Mouse (Mus musculus): ENCODE data around the gene Sptlc3. TPM values are rescaled to one million over a fixed set of nuclear protein-coding genes. Genes with fewer than 3 reads are reported as not detected.

Gene Sptlc3
- polyA plus RNA-seq, 1 experiment from 2014 or later = 1.00 TPM

DNA sequence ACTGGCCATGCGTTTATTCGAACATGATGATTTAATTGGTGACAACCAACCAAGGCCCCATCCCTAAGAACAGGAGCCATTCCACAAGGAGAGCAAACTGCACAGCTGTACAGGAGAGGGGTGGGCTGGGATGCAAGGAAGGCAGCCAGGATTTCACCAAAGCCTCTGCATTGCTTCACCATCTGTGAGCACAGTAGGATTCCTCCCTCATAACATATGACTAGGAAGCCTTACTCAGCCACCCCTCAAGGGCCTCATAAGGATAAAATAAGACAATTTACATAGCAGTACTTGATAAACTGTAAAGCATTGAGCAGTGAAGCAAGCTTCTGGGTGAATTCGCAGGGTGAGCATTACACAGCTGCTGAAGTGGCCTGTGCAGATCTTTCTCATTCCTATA lies 155.8 kb downstream of the Sptlc3 start:
- no peaks in the 10 kb centered on the region for H3K27me3 ChIP-seq (replicated peaks; ENCODE audit: low read depth, poor library complexity, severe bottlenecking)
- H3K36me3 ChIP-seq (replicated peaks) = no peaks in the 10 kb centered on the region
- no peak overlapping the region for H3K4me3 ChIP-seq
- WGBS = 85% methylated on average over 3 of the region's 3 CpGs
- H3K9me3 ChIP-seq = no peaks in the 10 kb centered on the region
- no peak for DNase-seq (ENCODE audit: low spot score)
- no peak overlapping the region for H3K27ac ChIP-seq (replicated peaks)
- H3K4me1 ChIP-seq = no peaks in the 10 kb centered on the region

DNA sequence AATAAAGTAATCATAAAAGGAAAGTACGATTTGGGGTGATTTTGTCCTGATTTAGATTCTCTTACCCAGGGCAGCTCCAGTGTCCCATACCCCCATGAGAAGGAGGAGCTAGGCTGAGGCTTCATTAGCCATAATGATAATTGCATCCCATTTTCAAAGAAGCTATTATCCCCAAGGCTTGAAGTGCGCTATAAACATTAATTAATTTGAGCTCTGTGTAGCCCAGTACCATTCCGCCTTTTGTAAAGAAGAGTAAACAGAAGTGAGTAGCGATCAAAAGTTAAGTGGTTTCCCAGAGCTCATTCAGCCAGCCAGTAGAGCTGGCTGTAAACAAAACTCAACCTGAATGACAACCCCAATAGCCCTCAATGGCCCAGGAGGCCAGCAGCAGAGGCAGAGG lies 163.0 kb downstream of the Sptlc3 start:
- no peaks in the 10 kb centered on the region for H3K9me3 ChIP-seq
- no peak for DNase-seq (ENCODE audit: low spot score)
- no peak overlapping the region for H3K4me3 ChIP-seq
- no peaks in the 10 kb centered on the region for H3K36me3 ChIP-seq (replicated peaks)
- peaks cover 14% of the 10 kb centered on the region; the same call in 1 of the 2 replicates for H3K27me3 ChIP-seq (replicated peaks; ENCODE audit: low read depth, poor library complexity, severe bottlenecking)
- WGBS = 59% methylated on average over 4 of the region's 4 CpGs
- H3K4me1 ChIP-seq = 0 out of 2 replicates have a peak, but pooled peaks cover 5% of the 10 kb centered on the region
- H3K27ac ChIP-seq (replicated peaks) = no peak overlapping the region

GRCm38 (mm10) chr2:139671838-139672237 lies 178.1 kb downstream of the Sptlc3 start:
- Histone ChIP-seq H3K27me3 (replicated peaks; ENCODE audit: low read depth, poor library complexity, severe bottlenecking) (peaks cover 35% of the 10 kb centered on the region), H3K36me3 (replicated peaks) (no peaks in the 10 kb centered on the region), H3K9me3 (no peaks in the 10 kb centered on the region), H3K4me1 (peaks cover 14% of the 10 kb centered on the region), H3K27ac (replicated peaks) (no peak overlapping the region), H3K4me3 (no peak overlapping the region)
- 88% methylated on average over 3 of the region's 3 CpGs for WGBS
- DNase-seq (ENCODE audit: low spot score) = no peak

- Histone ChIP-seq H3K27ac (replicated peaks) (no peak overlapping the region), H3K36me3 (replicated peaks) (no peaks in the 10 kb centered on the region), H3K9me3 (no peaks in the 10 kb centered on the region), H3K4me3 (no peak overlapping the region), H3K27me3 (replicated peaks; ENCODE audit: low read depth, poor library complexity, severe bottlenecking) (peaks cover 40% of the 10 kb centered on the region), H3K4me1 (peaks cover 17% of the 10 kb centered on the region)
- WGBS = 67% methylated on average over 2 of the region's 2 CpGs
- DNase-seq (ENCODE audit: low spot score) = no peak
These were observed 178.7 kb downstream of the Sptlc3 start for GRCm38 (mm10) chr2:139672371-139672770.

- WGBS = under 1% methylated on average over 52 of the region's 52 CpGs
- peaks cover 29% of the 10 kb centered on the region for H3K4me1 ChIP-seq
- peak overlapping the region; percentile 93 for H3K27ac ChIP-seq (replicated peaks)
- H3K36me3 ChIP-seq (replicated peaks) = no peaks in the 10 kb centered on the region
- DNase-seq (ENCODE audit: low spot score) = peak; percentile 74
- peak overlapping the region; percentile 76 for H3K4me3 ChIP-seq
- no peaks in the 10 kb centered on the region for H3K9me3 ChIP-seq
- peaks cover 64% of the 10 kb centered on the region for H3K27me3 ChIP-seq (replicated peaks; ENCODE audit: low read depth, poor library complexity, severe bottlenecking)
These were observed 183.5 kb downstream of the Sptlc3 start for GRCm38 (mm10) chr2:139677065-139677762.

DNA sequence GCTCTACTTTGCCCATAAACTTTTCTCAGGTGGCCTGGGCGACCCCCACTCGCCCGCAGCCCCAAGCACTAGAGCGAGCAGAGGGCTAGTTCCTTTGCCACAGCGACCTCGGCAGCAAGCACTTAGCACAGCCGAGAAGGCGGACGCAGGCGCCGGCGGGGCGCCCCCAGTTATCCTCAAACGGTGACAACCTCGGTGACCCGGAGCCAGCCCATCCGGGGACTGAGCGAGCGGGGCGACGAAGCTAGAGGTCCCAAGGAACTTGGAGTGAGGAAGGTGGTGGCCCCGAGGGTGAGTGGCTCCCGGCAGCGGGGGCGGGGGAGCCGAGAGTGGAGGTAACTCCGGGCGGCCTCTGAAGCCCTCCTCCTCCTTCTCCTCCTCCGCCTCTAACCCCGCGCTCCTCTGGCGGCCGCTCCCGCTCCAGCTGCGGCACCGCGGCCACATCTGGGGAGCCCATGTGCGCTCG lies 184.1 kb downstream of the Sptlc3 start, which contains the start of gene Ism1:
Gene Ism1, plus strand, starts transcription at position 370 of the 466 bp plus-strand sequence.
- peaks cover 61% of the 10 kb centered on the region for H3K27me3 ChIP-seq (replicated peaks; ENCODE audit: low read depth, poor library complexity, severe bottlenecking)

DNA sequence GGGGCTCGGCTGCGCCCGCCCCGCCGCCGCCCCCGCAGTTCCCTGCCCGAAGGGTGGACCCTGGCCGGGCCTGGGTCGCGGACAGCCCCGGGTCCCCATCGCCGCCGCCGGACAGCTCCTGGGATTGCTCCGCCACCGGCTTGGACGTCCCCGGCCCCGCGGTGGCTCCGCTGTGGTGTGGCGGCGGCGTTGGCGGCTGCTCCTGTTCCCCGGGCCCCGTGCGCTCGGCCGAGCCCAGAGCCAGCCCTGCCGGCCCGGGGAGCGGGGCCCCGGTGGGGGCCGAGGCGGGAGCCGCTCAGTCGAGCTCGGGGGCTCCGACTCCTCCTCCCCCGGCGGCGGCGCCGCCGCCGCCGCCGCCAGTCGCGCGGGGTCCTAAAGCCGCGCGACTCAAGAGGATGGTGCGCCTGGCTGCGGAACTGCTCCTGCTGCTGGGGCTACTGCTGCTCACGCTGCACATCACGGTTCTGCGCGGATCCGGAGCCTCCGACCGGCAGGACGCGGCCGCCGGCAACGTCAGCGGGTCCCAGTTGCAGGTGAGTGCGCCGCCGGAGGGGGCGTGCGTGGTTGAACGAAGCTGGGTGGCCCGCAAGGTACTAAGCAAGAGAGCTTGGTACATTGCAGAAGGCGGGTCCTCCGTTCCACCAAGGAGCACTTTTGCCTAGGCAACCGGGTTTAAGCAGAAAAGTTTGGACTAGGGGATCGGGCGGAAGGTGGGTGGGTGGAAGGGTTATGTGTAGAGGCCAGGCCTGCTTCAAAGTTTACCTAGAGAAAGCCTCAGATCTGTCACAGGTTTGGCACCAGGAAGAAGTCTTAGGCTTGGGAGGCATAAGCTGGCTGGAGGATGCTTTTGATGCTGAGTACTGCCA lies 184.8 kb downstream of the Sptlc3 start:
- H3K9me3 ChIP-seq = no peaks in the 10 kb centered on the region
- H3K27ac ChIP-seq (replicated peaks) = peak overlapping the region; percentile 93
- peaks cover 29% of the 10 kb centered on the region for H3K4me1 ChIP-seq
- peak overlapping the region; percentile 76 for H3K4me3 ChIP-seq
- H3K36me3 ChIP-seq (replicated peaks) = no peaks in the 10 kb centered on the region
- peaks cover 61% of the 10 kb centered on the region for H3K27me3 ChIP-seq (replicated peaks; ENCODE audit: low read depth, poor library complexity, severe bottlenecking)
- DNase-seq (ENCODE audit: low spot score) = peak; percentile 81
- under 1% methylated on average over 84 of the region's 84 CpGs for WGBS

More for the DNA sequence above, 184.1 kb downstream of the Sptlc3 start, which contains the start of gene Ism1:
- peak within 1 kb of the TSS; percentile 76 for H3K4me3 ChIP-seq
- under 1% methylated on average over 39 of the region's 39 CpGs for WGBS
- peak; percentile 80 for DNase-seq (ENCODE audit: low spot score)
- H3K36me3 ChIP-seq (replicated peaks) = no peaks in the 10 kb centered on the region
- peaks cover 29% of the 10 kb centered on the region for H3K4me1 ChIP-seq
- H3K9me3 ChIP-seq = no peaks in the 10 kb centered on the region
- peak within 1 kb of the TSS; percentile 93 for H3K27ac ChIP-seq (replicated peaks)

DNA sequence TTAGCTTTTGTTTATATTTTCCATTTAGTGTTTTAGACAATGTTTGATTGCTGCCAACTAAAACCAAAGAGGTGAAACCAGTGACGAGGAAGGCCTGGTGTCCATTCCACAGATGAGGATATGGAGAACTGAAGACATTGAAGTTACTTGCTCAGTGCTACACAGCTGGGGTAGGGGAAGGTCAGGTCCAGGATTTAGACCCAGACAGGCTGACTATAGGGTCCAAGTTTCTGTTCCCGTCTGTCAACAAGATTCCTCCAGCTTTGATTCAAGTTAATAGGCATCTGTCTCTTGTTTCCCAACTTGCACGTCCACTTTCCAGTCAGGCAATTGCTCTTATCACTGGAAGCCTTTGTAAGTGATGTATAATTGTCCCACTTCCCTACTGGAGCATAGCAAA lies 188.8 kb downstream of the Sptlc3 start:
- Histone ChIP-seq H3K27ac (replicated peaks) (no peak overlapping the region), H3K27me3 (replicated peaks; ENCODE audit: low read depth, poor library complexity, severe bottlenecking) (peaks cover 24% of the 10 kb centered on the region), H3K4me3 (no peak overlapping the region), H3K36me3 (replicated peaks) (no peaks in the 10 kb centered on the region), H3K9me3 (no peaks in the 10 kb centered on the region), H3K4me1 (peaks cover 14% of the 10 kb centered on the region)
- WGBS = 65% methylated on average over 3 of the region's 3 CpGs
- no peak for DNase-seq (ENCODE audit: low spot score)

Other genes with a start within 250 kb of the Sptlc3 start
- 0.79 and 0.98 TPM in 2 replicates for gene Ism1, start 184.3 kb downstream of the Sptlc3 start, polyA plus RNA-seq (2016; fragmentation: Nextera tagmentation; extraction: Ambion mirVana)